Mouse (Mus musculus): ENCODE data around the gene Adcy2. TPM values are rescaled to one million over a fixed set of nuclear protein-coding genes. Genes with fewer than 3 reads are reported as not detected.

Adcy2 gene
- total RNA-seq, 1 experiment: 1.3 TPM

DNA sequence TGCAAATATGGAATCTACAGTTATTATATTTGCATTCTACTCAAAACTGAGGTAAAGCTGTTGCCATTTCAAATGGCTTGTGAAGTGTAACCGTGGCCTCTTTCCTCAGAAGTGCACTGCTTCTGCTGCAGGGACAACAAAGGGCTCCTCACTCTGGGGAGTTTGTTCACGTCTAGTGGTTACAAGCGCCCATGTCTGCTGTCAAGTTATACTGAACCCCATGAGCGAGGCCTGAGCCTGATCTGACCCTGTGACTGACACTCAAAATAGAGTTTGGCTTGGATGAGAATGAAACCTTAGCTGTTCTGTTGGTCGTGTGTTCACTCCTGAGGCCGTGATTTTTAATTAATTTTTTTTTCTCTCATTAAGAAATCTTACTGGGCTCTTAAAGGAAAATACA, 38.8 kb downstream of the Adcy2 start:
- H3K4me1 ChIP-seq (ENCODE audit: control insufficient read depth in 2 of 2, insufficient read depth in 2 of 2, low read length in 2 of 2, poor library complexity in 1 of 2): no peaks in the 10 kb centered on the region
- no peak overlapping the region for H3K4me3 ChIP-seq (ENCODE audit: insufficient read depth in 1 of 2, low read depth in 1 of 2, low read length in 2 of 2, poor library complexity in 1 of 2, severe bottlenecking in 1 of 2)
- no peaks in the 10 kb centered on the region for H3K36me3 ChIP-seq (ENCODE audit: control insufficient read depth, insufficient read depth, low read length, poor library complexity, severe bottlenecking)
- no peak overlapping the region for H3K9ac ChIP-seq (ENCODE audit: insufficient read depth, low read depth, low read length, poor library complexity, severe bottlenecking)
- H3K9me3 ChIP-seq (ENCODE audit: control insufficient read depth, insufficient read depth, low read depth, low read length): no peaks in the 10 kb centered on the region
- in situ Hi-C loops (cut with MboI; ENCODE audit: low sequenced_read_pairs in 2 of 2, unreplicated experiment in 2 of 2): no loop called here
- DNase-seq (ENCODE audit: low read depth, low spot score): no peak
- TF ChIP-seq CHD2 (IDR thresholded peaks at IDR 0.05; ENCODE audit: low read depth, low read length) (no peak), HCFC1 (IDR thresholded peaks at IDR 0.05; ENCODE audit: borderline replicate concordance, insufficient read depth, low read length) (no peak), ZNF384 (IDR thresholded peaks at IDR 0.05; ENCODE audit: low read depth, low read length) (no peak), MAFK (IDR thresholded peaks at IDR 0.05; ENCODE audit: insufficient read depth, low read depth, low read length) (no peak), ZC3H11A (IDR thresholded peaks at IDR 0.05; ENCODE audit: borderline replicate concordance, low read depth, low read length) (no peak)
- H3K27ac ChIP-seq (ENCODE audit: insufficient read depth, low read depth, low read length, poor library complexity, severe bottlenecking): no peak overlapping the region

DNA sequence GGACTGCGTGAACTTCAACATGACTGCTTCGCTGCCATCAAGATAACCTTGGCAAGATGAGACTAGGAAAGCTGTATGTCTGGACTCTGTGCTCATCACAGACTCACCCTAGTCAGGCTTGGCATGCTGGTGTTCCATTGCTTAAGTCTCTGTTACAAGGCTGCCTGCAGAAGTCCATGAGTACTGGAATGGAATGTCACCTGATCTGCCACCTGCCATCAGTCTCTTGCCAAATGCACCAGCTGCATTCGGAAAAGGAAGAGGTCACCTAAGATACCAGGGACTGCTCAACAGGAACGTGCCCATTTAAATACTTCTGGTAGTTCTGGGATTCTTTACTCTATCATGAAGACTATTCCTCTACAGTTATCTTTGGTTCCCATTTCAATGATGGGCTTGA, 39.9 kb downstream of the Adcy2 start:
- no peak for DNase-seq (ENCODE audit: low read depth, low spot score)
- no peaks in the 10 kb centered on the region for H3K36me3 ChIP-seq (ENCODE audit: control insufficient read depth, insufficient read depth, low read length, poor library complexity, severe bottlenecking)
- H3K9ac ChIP-seq (ENCODE audit: insufficient read depth, low read depth, low read length, poor library complexity, severe bottlenecking): no peak overlapping the region
- TF ChIP-seq ZNF384 (IDR thresholded peaks at IDR 0.05; ENCODE audit: low read depth, low read length) (no peak), ZC3H11A (IDR thresholded peaks at IDR 0.05; ENCODE audit: borderline replicate concordance, low read depth, low read length) (no peak), MAFK (IDR thresholded peaks at IDR 0.05; ENCODE audit: insufficient read depth, low read depth, low read length) (no peak), HCFC1 (IDR thresholded peaks at IDR 0.05; ENCODE audit: borderline replicate concordance, insufficient read depth, low read length) (no peak), CHD2 (IDR thresholded peaks at IDR 0.05; ENCODE audit: low read depth, low read length) (no peak)
- in situ Hi-C loops (cut with MboI; ENCODE audit: low sequenced_read_pairs in 2 of 2, unreplicated experiment in 2 of 2): no loop called here
- no peak overlapping the region for H3K4me3 ChIP-seq (ENCODE audit: insufficient read depth in 1 of 2, low read depth in 1 of 2, low read length in 2 of 2, poor library complexity in 1 of 2, severe bottlenecking in 1 of 2)
- no peak overlapping the region for H3K27ac ChIP-seq (ENCODE audit: insufficient read depth, low read depth, low read length, poor library complexity, severe bottlenecking)
- no peaks in the 10 kb centered on the region for H3K9me3 ChIP-seq (ENCODE audit: control insufficient read depth, insufficient read depth, low read depth, low read length)
- no peaks in the 10 kb centered on the region for H3K4me1 ChIP-seq (ENCODE audit: control insufficient read depth in 2 of 2, insufficient read depth in 2 of 2, low read length in 2 of 2, poor library complexity in 1 of 2)

DNA sequence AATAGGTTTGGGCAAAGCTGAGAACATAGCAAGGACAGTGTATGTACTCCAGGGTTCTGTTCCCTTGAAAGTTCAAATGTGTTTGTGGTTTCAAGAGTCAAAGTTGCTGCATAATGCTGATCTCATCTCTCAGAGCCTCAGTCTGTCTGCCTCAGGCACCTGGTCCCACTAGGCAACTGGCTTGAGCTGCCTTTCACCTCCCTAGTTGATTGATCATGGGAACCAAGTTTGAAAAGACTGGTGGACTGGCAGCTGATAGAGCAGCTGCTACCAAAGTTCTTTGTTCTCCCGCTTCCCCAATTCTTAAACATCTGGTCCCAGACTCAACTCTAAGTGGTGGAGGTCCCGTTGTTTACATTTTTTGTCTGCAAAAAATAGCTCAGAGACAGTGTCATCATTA, 56.6 kb downstream of the Adcy2 start:
- Histone ChIP-seq H3K4me1 (ENCODE audit: control insufficient read depth in 2 of 2, insufficient read depth in 2 of 2, low read length in 2 of 2, poor library complexity in 1 of 2) (no peaks in the 10 kb centered on the region), H3K27ac (ENCODE audit: insufficient read depth, low read depth, low read length, poor library complexity, severe bottlenecking) (no peak overlapping the region), H3K36me3 (ENCODE audit: control insufficient read depth, insufficient read depth, low read length, poor library complexity, severe bottlenecking) (no peaks in the 10 kb centered on the region), H3K9ac (ENCODE audit: insufficient read depth, low read depth, low read length, poor library complexity, severe bottlenecking) (no peak overlapping the region), H3K9me3 (ENCODE audit: control insufficient read depth, insufficient read depth, low read depth, low read length) (no peaks in the 10 kb centered on the region), H3K4me3 (ENCODE audit: insufficient read depth in 1 of 2, low read depth in 1 of 2, low read length in 2 of 2, poor library complexity in 1 of 2, severe bottlenecking in 1 of 2) (no peak overlapping the region)
- in situ Hi-C loops (cut with MboI; ENCODE audit: low sequenced_read_pairs in 2 of 2, unreplicated experiment in 2 of 2): no loop called here
- no peak for TF ChIP-seq HCFC1 (IDR thresholded peaks at IDR 0.05; ENCODE audit: borderline replicate concordance, insufficient read depth, low read length)
- no peak for TF ChIP-seq ZC3H11A (IDR thresholded peaks at IDR 0.05; ENCODE audit: borderline replicate concordance, low read depth, low read length)
- TF ChIP-seq CHD2 (IDR thresholded peaks at IDR 0.05; ENCODE audit: low read depth, low read length): no peak
- TF ChIP-seq ZNF384 (IDR thresholded peaks at IDR 0.05; ENCODE audit: low read depth, low read length): no peak
- no peak for DNase-seq (ENCODE audit: low read depth, low spot score)

DNA sequence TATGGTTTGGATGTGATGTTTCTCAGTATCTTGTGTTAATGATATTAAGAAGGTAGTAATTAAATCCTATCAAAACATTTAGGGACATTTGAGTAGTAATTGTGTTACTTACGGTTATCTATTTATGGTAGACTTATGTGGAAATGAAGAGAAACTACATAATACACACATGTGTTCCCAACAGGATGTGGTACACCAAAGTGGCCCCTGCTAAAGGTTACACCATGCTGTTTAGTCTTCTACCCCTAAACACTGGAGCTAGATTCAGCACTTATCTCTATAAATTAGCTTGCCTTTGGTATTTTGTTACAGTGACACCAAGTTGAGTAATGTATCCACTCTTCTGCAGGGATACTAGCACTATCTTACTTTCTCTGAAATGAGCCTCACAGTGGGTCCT, 57.9 kb downstream of the Adcy2 start:
- Histone ChIP-seq H3K9me3 (ENCODE audit: control insufficient read depth, insufficient read depth, low read depth, low read length) (no peaks in the 10 kb centered on the region), H3K27ac (ENCODE audit: insufficient read depth, low read depth, low read length, poor library complexity, severe bottlenecking) (no peak overlapping the region), H3K36me3 (ENCODE audit: control insufficient read depth, insufficient read depth, low read length, poor library complexity, severe bottlenecking) (no peaks in the 10 kb centered on the region), H3K9ac (ENCODE audit: insufficient read depth, low read depth, low read length, poor library complexity, severe bottlenecking) (no peak overlapping the region), H3K4me1 (ENCODE audit: control insufficient read depth in 2 of 2, insufficient read depth in 2 of 2, low read length in 2 of 2, poor library complexity in 1 of 2) (no peaks in the 10 kb centered on the region), H3K4me3 (ENCODE audit: insufficient read depth in 1 of 2, low read depth in 1 of 2, low read length in 2 of 2, poor library complexity in 1 of 2, severe bottlenecking in 1 of 2) (no peak overlapping the region)
- in situ Hi-C loops (cut with MboI; ENCODE audit: low sequenced_read_pairs in 2 of 2, unreplicated experiment in 2 of 2): no loop called here
- no peak for DNase-seq (ENCODE audit: low read depth, low spot score)
- TF ChIP-seq MAFK (IDR thresholded peaks at IDR 0.05; ENCODE audit: insufficient read depth, low read depth, low read length): no peak
- no peak for TF ChIP-seq ZNF384 (IDR thresholded peaks at IDR 0.05; ENCODE audit: low read depth, low read length)
- no peak for TF ChIP-seq HCFC1 (IDR thresholded peaks at IDR 0.05; ENCODE audit: borderline replicate concordance, insufficient read depth, low read length)
- TF ChIP-seq ZC3H11A (IDR thresholded peaks at IDR 0.05; ENCODE audit: borderline replicate concordance, low read depth, low read length): no peak
- no peak for TF ChIP-seq CHD2 (IDR thresholded peaks at IDR 0.05; ENCODE audit: low read depth, low read length)

DNA sequence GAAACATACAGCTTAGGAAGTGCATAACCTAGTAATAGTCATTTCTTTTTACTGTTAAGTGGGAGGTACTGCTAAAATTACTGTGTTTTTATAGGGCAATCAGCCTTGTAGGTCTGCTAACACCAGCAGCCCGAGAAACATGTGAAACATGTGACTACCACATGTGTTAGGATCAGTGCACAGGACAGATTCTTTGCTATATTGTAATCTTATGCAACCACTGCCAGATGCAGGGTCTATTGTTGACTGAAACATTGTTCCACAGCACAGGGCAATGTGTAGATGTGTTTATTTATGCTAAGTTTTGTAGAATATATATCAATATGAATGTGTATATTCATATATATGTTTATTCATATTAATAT, 67.1 kb downstream of the Adcy2 start:
- Histone ChIP-seq H3K36me3 (ENCODE audit: control insufficient read depth, insufficient read depth, low read length, poor library complexity, severe bottlenecking) (no peaks in the 10 kb centered on the region), H3K4me1 (ENCODE audit: control insufficient read depth in 2 of 2, insufficient read depth in 2 of 2, low read length in 2 of 2, poor library complexity in 1 of 2) (no peaks in the 10 kb centered on the region), H3K27ac (ENCODE audit: insufficient read depth, low read depth, low read length, poor library complexity, severe bottlenecking) (no peak overlapping the region), H3K9me3 (ENCODE audit: control insufficient read depth, insufficient read depth, low read depth, low read length) (no peaks in the 10 kb centered on the region), H3K4me3 (ENCODE audit: insufficient read depth in 1 of 2, low read depth in 1 of 2, low read length in 2 of 2, poor library complexity in 1 of 2, severe bottlenecking in 1 of 2) (no peak overlapping the region), H3K9ac (ENCODE audit: insufficient read depth, low read depth, low read length, poor library complexity, severe bottlenecking) (no peak overlapping the region)
- in situ Hi-C loops (cut with MboI; ENCODE audit: low sequenced_read_pairs in 2 of 2, unreplicated experiment in 2 of 2): no loop called here
- TF ChIP-seq ZNF384 (IDR thresholded peaks at IDR 0.05; ENCODE audit: low read depth, low read length): no peak
- no peak for TF ChIP-seq HCFC1 (IDR thresholded peaks at IDR 0.05; ENCODE audit: borderline replicate concordance, insufficient read depth, low read length)
- TF ChIP-seq ZC3H11A (IDR thresholded peaks at IDR 0.05; ENCODE audit: borderline replicate concordance, low read depth, low read length): no peak
- DNase-seq (ENCODE audit: low read depth, low spot score): no peak

Data from ES-E14 (cell line).